Mouse (Mus musculus) kidney, adult 18-20 months (tissue): ENCODE data around the gene Cnr2.
A peak's percentile ranks its signal among the peaks of the same experiment; 100 is the strongest.

Source experiments
- DNase-seq: peaks from one replicate; pipeline ENCODE4 v3.0.0; 2021

Gene Cnr2

GRCm38 (mm10) chr4:135909326-135910066, 14.3 kb downstream of the Cnr2 start:
- DNase-seq, result no peak

GRCm38 (mm10) chr4:135911531-135911930, 16.3 kb downstream of the Cnr2 start:
- peak; percentile 35 for DNase-seq

- no peak for DNase-seq
Observed at GRCm38 (mm10) chr4:135912164-135912563, 17.0 kb downstream of the Cnr2 start.

GRCm38 (mm10) chr4:135912835-135913234, 17.6 kb downstream of the Cnr2 start:
- DNase-seq, result no peak

- DNase-seq, result no peak
Observed at GRCm38 (mm10) chr4:135913433-135913832, 18.2 kb downstream of the Cnr2 start.

GRCm38 (mm10) chr4:135918635-135919279, 23.6 kb downstream of the Cnr2 start:
- no peak for DNase-seq

GRCm38 (mm10) chr4:135919280-135919639, 24.1 kb downstream of the Cnr2 start:
- DNase-seq, result no peak

GRCm38 (mm10) chr4:135920304-135921241, 25.4 kb downstream of the Cnr2 start, which contains the start of gene Fuca1:
TSS of gene Fuca1 (plus strand) at chr4:135920735.
- DNase-seq, result peak; percentile 98

GRCm38 (mm10) chr4:135921257-135922120, 26.3 kb downstream of the Cnr2 start:
- peak; percentile 54 for DNase-seq

- DNase-seq, result no peak
Observed at GRCm38 (mm10) chr4:135922190-135922589, 27.0 kb downstream of the Cnr2 start.

GRCm38 (mm10) chr4:135924418-135924817, 29.2 kb downstream of the Cnr2 start:
- DNase-seq, result peak; percentile 40

- DNase-seq, result peak; percentile 38
Observed at GRCm38 (mm10) chr4:135925341-135925740, 30.1 kb downstream of the Cnr2 start.

GRCm38 (mm10) chr4:135926195-135926808, 31.1 kb downstream of the Cnr2 start:
- DNase-seq, result no peak

- no peak for DNase-seq
Observed at GRCm38 (mm10) chr4:135926861-135927260, 31.7 kb downstream of the Cnr2 start.

GRCm38 (mm10) chr4:135928376-135928775, 33.2 kb downstream of the Cnr2 start:
- DNase-seq, result no peak

GRCm38 (mm10) chr4:135929405-135929804, 34.2 kb downstream of the Cnr2 start:
- DNase-seq, result no peak

GRCm38 (mm10) chr4:135929828-135930227, 34.6 kb downstream of the Cnr2 start:
- DNase-seq, result no peak

GRCm38 (mm10) chr4:135930239-135930638, 35.0 kb downstream of the Cnr2 start:
- no peak for DNase-seq

GRCm38 (mm10) chr4:135931832-135932231, 36.6 kb downstream of the Cnr2 start:
- peak; percentile 31 for DNase-seq

- DNase-seq, result no peak
Observed at GRCm38 (mm10) chr4:135934708-135935500, 39.7 kb downstream of the Cnr2 start.

- no peak for DNase-seq
Observed at GRCm38 (mm10) chr4:135935502-135935901, 40.3 kb downstream of the Cnr2 start.
